Mouse (Mus musculus): ENCODE measurements at regions not wholly inside any gene's neighbourhood (a gene's known extent, or its start where the extent isn't known, plus 50 kb on each side); places are given as distances from the start of the nearest gene placed in this dataset.

DNA sequence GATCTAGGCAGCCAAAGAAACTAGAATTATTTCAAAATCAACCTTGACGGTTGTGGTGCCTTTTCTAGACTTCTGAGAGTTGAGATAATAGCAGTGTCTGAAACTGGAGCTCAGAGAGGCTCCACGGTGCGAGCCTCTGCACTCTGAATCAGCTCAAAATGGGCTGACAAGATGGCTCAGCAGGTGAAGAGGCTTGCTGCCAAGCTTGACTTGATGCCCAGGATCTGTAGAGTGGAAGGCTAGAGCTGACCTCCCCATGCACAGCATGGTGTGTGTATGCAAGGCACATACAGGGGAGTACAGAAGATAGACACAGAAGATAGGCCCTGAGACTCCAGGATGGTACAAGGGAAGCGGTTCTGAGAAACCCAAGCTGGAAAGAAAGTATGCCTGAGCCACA is 100.5 kb upstream of the Ubr2 start:
- H3K9ac ChIP-seq (ENCODE audit: low read length) = no peak overlapping the region
- H3K4me3 ChIP-seq (ENCODE audit: low read depth, low read length) = no peak overlapping the region
- 93% methylated on average over 4 of the region's 4 CpGs for WGBS
- ATAC-seq (replicated peaks; ENCODE audit: low FRiP score) (no peak), DNase-seq (ENCODE audit: low spot score) (no peak)
- no peaks in the 10 kb centered on the region for H3K36me3 ChIP-seq (ENCODE audit: control insufficient read depth, insufficient read depth, low read length)
- no peaks in the 10 kb centered on the region for H3K27me3 ChIP-seq (ENCODE audit: control insufficient read depth, insufficient read depth, low read length)
- no peaks in the 10 kb centered on the region for H3K9me3 ChIP-seq (ENCODE audit: control insufficient read depth, low read length)
- H3K4me1 ChIP-seq (replicated peaks; ENCODE audit: control insufficient read depth, insufficient read depth, low read length) = no peaks in the 10 kb centered on the region
- H3K4me2 ChIP-seq (ENCODE audit: low read depth, low read length, severe bottlenecking) = no peak overlapping the region
- no peak overlapping the region for H3K27ac ChIP-seq (ENCODE audit: low read depth, low read length)

DNA sequence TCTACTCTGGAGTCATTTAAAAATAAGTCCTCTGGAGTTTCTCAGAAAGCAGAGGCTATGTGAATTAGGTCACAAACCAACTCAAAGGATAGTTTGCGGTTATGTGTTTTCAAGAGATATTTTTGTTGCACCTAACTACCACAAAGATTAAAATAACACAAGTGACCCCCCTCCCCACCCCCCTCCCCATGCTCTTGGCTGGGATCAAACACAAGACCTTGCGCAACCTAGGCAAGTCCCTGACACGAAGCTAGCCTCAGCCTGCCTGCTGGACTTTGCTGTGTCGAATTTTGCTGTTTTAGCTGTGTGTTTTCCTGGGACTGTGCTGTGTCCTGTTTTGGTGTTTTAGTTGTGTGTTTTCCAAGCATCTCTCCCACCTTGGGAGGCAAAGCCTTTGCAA is 94.0 kb upstream of the Ubr2 start:
- H3K4me3 ChIP-seq (ENCODE audit: low read depth, low read length) = no peak overlapping the region
- no peak for ATAC-seq (replicated peaks; ENCODE audit: low FRiP score)
- H3K36me3 ChIP-seq (ENCODE audit: control insufficient read depth, insufficient read depth, low read length) = no peaks in the 10 kb centered on the region
- H3K27ac ChIP-seq (ENCODE audit: low read depth, low read length) = no peak overlapping the region
- H3K4me1 ChIP-seq (replicated peaks; ENCODE audit: control insufficient read depth, insufficient read depth, low read length) = no peaks in the 10 kb centered on the region
- H3K27me3 ChIP-seq (ENCODE audit: control insufficient read depth, insufficient read depth, low read length) = no peaks in the 10 kb centered on the region
- H3K4me2 ChIP-seq (ENCODE audit: low read depth, low read length, severe bottlenecking) = no peak overlapping the region
- H3K9ac ChIP-seq (ENCODE audit: low read length) = no peak overlapping the region
- DNase-seq (ENCODE audit: low spot score) = no peak
- 91% methylated on average over 4 of the region's 4 CpGs for WGBS
- H3K9me3 ChIP-seq (ENCODE audit: control insufficient read depth, low read length) = no peaks in the 10 kb centered on the region

DNA sequence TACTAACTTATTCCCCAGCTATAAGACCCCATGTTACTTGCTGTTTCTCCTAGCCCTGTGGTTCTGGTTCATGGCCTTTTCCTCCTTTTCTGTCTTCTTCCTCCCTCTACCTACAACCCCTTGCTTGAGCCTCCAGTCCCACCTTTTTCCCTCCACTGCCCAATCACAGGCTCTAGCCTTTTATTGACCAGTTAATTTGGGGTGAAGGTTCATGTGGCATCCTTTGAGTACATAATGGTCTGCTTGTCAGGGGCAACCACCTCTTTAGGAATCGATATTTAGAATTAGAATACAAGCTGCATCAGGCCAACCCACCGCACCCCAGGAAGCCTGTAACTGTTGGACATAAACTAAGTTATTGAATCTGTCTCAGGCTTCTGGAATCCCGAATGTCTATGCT is 84.8 kb upstream of the Ubr2 start:
- WGBS = 82% methylated on average over 3 of the region's 3 CpGs
- no peaks in the 10 kb centered on the region for H3K36me3 ChIP-seq (ENCODE audit: control insufficient read depth, insufficient read depth, low read length)
- no peaks in the 10 kb centered on the region for H3K9me3 ChIP-seq (ENCODE audit: control insufficient read depth, low read length)
- H3K4me3 ChIP-seq (ENCODE audit: low read depth, low read length) = no peak overlapping the region
- no peak for DNase-seq (ENCODE audit: low spot score)
- no peak overlapping the region for H3K4me2 ChIP-seq (ENCODE audit: low read depth, low read length, severe bottlenecking)
- no peaks in the 10 kb centered on the region for H3K4me1 ChIP-seq (replicated peaks; ENCODE audit: control insufficient read depth, insufficient read depth, low read length)
- no peaks in the 10 kb centered on the region for H3K27me3 ChIP-seq (ENCODE audit: control insufficient read depth, insufficient read depth, low read length)
- ATAC-seq (replicated peaks; ENCODE audit: low FRiP score) = no peak
- no peak overlapping the region for H3K27ac ChIP-seq (ENCODE audit: low read depth, low read length)
- no peak overlapping the region for H3K9ac ChIP-seq (ENCODE audit: low read length)

GRCm38 (mm10) chr17:47092076-47092475 is 81.7 kb upstream of the Ubr2 start:
- Histone ChIP-seq H3K9me3 (ENCODE audit: control insufficient read depth, low read length) (no peaks in the 10 kb centered on the region; the same call in none of the 2 replicates), H3K36me3 (ENCODE audit: control insufficient read depth, insufficient read depth, low read length) (no peaks in the 10 kb centered on the region), H3K4me3 (ENCODE audit: low read depth, low read length) (no peak overlapping the region), H3K27ac (ENCODE audit: low read depth, low read length) (no peak overlapping the region), H3K27me3 (ENCODE audit: control insufficient read depth, insufficient read depth, low read length) (no peaks in the 10 kb centered on the region), H3K4me1 (replicated peaks; ENCODE audit: control insufficient read depth, insufficient read depth, low read length) (no peaks in the 10 kb centered on the region), H3K9ac (ENCODE audit: low read length) (no peak overlapping the region), H3K4me2 (ENCODE audit: low read depth, low read length, severe bottlenecking) (no peak overlapping the region)
- ATAC-seq (replicated peaks; ENCODE audit: low FRiP score) = no peak
- 93% methylated on average over 9 of the region's 9 CpGs for WGBS
- no peak for DNase-seq (ENCODE audit: low spot score)

DNA sequence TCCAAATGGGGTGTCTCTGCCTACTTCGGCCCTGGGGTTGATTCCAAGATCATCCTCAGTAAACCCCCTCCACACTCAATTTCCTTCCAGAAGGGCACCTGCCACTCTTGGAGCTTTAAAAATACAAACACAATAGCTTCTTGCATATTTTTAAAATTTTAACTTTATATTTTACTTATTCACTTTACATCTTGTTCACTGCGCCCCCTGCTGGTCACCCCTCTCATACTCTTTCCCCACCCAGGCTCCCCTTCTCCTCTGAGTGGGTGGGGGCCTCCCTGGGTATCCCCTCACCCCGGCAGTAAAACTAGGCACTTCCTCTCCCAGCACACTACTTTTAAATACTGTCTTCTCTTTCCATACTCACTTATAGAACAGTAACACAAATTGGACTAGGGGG is 79.4 kb upstream of the Ubr2 start:
- Histone ChIP-seq H3K4me1 (replicated peaks; ENCODE audit: control insufficient read depth, insufficient read depth, low read length) (no peaks in the 10 kb centered on the region), H3K27me3 (ENCODE audit: control insufficient read depth, insufficient read depth, low read length) (no peaks in the 10 kb centered on the region), H3K9ac (ENCODE audit: low read length) (no peak overlapping the region), H3K9me3 (ENCODE audit: control insufficient read depth, low read length) (no peaks in the 10 kb centered on the region; the same call in none of the 2 replicates), H3K4me3 (ENCODE audit: low read depth, low read length) (no peak overlapping the region), H3K36me3 (ENCODE audit: control insufficient read depth, insufficient read depth, low read length) (no peaks in the 10 kb centered on the region), H3K27ac (ENCODE audit: low read depth, low read length) (no peak overlapping the region), H3K4me2 (ENCODE audit: low read depth, low read length, severe bottlenecking) (no peak overlapping the region)
- ATAC-seq (replicated peaks; ENCODE audit: low FRiP score) (no peak), DNase-seq (ENCODE audit: low spot score) (no peak)
- 90% methylated on average over 3 of the region's 3 CpGs for WGBS

- H3K36me3 ChIP-seq (ENCODE audit: control insufficient read depth, insufficient read depth, low read length) = no peaks in the 10 kb centered on the region
- no peak overlapping the region for H3K9ac ChIP-seq (ENCODE audit: low read length)
- DNase-seq (ENCODE audit: low spot score) (no peak), ATAC-seq (replicated peaks; ENCODE audit: low FRiP score) (no peak)
- H3K4me3 ChIP-seq (ENCODE audit: low read depth, low read length) = no peak overlapping the region
- H3K27ac ChIP-seq (ENCODE audit: low read depth, low read length) = no peak overlapping the region
- WGBS = 92% methylated on average over 2 of the region's 2 CpGs
- no peaks in the 10 kb centered on the region for H3K27me3 ChIP-seq (ENCODE audit: control insufficient read depth, insufficient read depth, low read length)
- no peaks in the 10 kb centered on the region for H3K9me3 ChIP-seq (ENCODE audit: control insufficient read depth, low read length)
- H3K4me1 ChIP-seq (replicated peaks; ENCODE audit: control insufficient read depth, insufficient read depth, low read length) = no peaks in the 10 kb centered on the region
- H3K4me2 ChIP-seq (ENCODE audit: low read depth, low read length, severe bottlenecking) = no peak overlapping the region
Measured at GRCm38 (mm10) chr17:47069206-47069605, 58.9 kb upstream of the Ubr2 start.

DNA sequence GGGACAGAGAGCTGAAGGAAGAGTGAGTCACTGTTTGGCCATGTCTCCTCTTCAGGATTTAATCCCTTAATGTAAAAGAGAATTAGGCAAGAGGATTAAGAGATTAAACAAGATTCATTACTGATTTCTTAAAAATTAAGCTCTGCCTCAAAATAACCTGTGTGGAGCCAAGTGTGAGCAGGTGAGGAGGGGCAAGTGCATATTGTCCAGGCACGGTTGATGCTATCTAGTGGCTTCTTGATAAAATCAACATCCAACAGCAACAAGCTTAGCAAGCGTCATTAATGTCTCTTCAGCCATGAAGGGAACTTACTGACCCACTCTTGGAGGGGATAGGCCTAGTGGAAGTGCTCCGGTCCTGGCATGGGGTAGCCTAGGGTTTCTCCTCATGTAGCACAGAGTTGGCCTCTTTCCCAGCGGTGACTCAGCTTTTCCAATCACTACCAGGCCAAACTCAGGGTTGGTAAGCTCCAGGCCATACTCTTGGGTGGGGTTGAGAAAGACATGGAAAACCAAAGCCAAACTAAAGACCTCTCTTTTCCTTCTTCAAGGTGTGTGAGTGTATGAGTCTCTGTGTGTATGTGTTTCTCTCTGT is 55.0 kb upstream of the Ubr2 start:
- H3K4me1 ChIP-seq (replicated peaks; ENCODE audit: control insufficient read depth, insufficient read depth, low read length) = no peaks in the 10 kb centered on the region
- H3K36me3 ChIP-seq (ENCODE audit: control insufficient read depth, insufficient read depth, low read length) = no peaks in the 10 kb centered on the region
- ATAC-seq (replicated peaks; ENCODE audit: low FRiP score) = no peak
- H3K4me2 ChIP-seq (ENCODE audit: low read depth, low read length, severe bottlenecking) = no peak overlapping the region
- H3K4me3 ChIP-seq (ENCODE audit: low read depth, low read length) = no peak overlapping the region
- H3K27ac ChIP-seq (ENCODE audit: low read depth, low read length) = no peak overlapping the region
- H3K9me3 ChIP-seq (ENCODE audit: control insufficient read depth, low read length) = no peaks in the 10 kb centered on the region
- 81% methylated on average over 4 of the region's 4 CpGs for WGBS
- no peak overlapping the region for H3K9ac ChIP-seq (ENCODE audit: low read length)
- DNase-seq (ENCODE audit: low spot score) = no peak
- no peaks in the 10 kb centered on the region for H3K27me3 ChIP-seq (ENCODE audit: control insufficient read depth, insufficient read depth, low read length)

DNA sequence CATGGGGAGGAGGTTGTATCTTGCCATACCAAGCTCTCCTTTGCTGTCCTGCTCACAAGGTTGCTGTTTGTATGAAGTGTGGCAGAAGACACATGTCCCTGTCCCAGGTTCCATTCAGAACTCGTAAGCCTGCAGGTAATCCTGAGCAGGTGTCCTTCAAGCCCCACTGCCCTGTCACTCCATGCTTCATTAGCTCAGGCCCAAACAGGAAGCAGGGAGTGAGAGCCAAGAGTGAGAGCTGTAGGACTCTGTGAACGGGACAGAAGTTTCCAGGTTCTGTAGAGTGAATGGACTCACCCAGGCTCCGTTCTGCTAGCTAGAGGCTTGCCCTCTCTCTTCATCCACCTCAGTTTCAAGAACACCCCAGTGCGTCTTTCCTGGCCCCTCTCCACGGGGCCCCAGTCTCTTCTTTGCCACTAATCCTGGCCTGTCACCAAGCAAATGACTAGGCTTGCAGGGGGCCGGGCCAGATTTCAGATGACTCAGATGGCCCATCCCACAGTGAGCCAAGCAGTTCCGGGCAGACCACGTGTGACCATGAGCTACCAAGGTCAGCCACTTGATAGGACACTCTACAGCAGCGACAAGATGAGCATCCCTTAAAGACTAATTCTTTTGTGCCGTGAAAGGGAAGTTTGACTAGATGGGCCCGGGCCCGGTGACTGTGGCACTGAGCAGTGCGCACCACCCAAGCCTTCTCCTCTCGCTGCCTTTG is 54.4 kb upstream of the Ubr2 start:
- Histone ChIP-seq H3K4me3 (ENCODE audit: low read depth, low read length) (no peak overlapping the region), H3K4me2 (ENCODE audit: low read depth, low read length, severe bottlenecking) (no peak overlapping the region), H3K36me3 (ENCODE audit: control insufficient read depth, insufficient read depth, low read length) (no peaks in the 10 kb centered on the region), H3K27me3 (ENCODE audit: control insufficient read depth, insufficient read depth, low read length) (no peaks in the 10 kb centered on the region), H3K27ac (ENCODE audit: low read depth, low read length) (no peak overlapping the region), H3K4me1 (replicated peaks; ENCODE audit: control insufficient read depth, insufficient read depth, low read length) (no peaks in the 10 kb centered on the region), H3K9ac (ENCODE audit: low read length) (no peak overlapping the region), H3K9me3 (ENCODE audit: control insufficient read depth, low read length) (no peaks in the 10 kb centered on the region)
- DNase-seq (ENCODE audit: low spot score) = no peak
- ATAC-seq (replicated peaks; ENCODE audit: low FRiP score) = no peak
- 80% methylated on average over 14 of the region's 14 CpGs for WGBS

DNA sequence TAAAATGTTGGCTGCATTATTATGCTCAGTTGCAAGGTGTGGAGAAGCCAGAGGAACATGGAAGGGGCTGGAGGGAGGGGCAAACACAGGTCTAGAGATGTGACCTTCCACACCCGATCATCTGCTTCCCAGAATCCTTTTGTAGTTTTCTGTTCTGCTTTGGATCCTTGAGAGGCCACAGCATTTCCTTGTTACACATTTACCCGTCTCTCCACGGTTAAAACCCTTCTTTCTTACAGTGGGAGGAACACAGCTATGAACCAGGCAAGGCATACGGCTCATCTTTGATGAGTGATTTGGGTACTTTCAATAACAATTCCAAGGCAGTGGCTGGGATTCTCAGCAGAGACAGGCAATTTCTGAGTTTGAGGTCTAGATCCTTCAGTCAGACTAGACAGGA is 53.6 kb upstream of the Ubr2 start:
- no peak overlapping the region for H3K27ac ChIP-seq (ENCODE audit: low read depth, low read length)
- no peak overlapping the region for H3K4me2 ChIP-seq (ENCODE audit: low read depth, low read length, severe bottlenecking)
- H3K9me3 ChIP-seq (ENCODE audit: control insufficient read depth, low read length) = no peaks in the 10 kb centered on the region
- 93% methylated on average over 4 of the region's 4 CpGs for WGBS
- DNase-seq (ENCODE audit: low spot score) (no peak), ATAC-seq (replicated peaks; ENCODE audit: low FRiP score) (no peak)
- no peak overlapping the region for H3K9ac ChIP-seq (ENCODE audit: low read length)
- no peaks in the 10 kb centered on the region for H3K36me3 ChIP-seq (ENCODE audit: control insufficient read depth, insufficient read depth, low read length)
- H3K4me3 ChIP-seq (ENCODE audit: low read depth, low read length) = no peak overlapping the region
- H3K4me1 ChIP-seq (replicated peaks; ENCODE audit: control insufficient read depth, insufficient read depth, low read length) = no peaks in the 10 kb centered on the region
- no peaks in the 10 kb centered on the region for H3K27me3 ChIP-seq (ENCODE audit: control insufficient read depth, insufficient read depth, low read length)

All from forebrain, embryonic 11.5 days (tissue).